Mouse (Mus musculus): ENCODE measurements at regions not wholly inside any gene's neighbourhood (a gene's known extent, or its start where the extent isn't known, plus 50 kb on each side); places are given as distances from the start of the nearest gene placed in this dataset.

- TF ChIP-seq POLR2A (IDR thresholded peaks at IDR 0.05; ENCODE audit: insufficient read length, low read depth) (no peak), MYOG (IDR thresholded peaks at IDR 0.05; ENCODE audit: control insufficient read depth in 1 of 3, insufficient read depth in 1 of 3, insufficient read length in 2 of 3, low read depth in 2 of 3) (no peak), USF1 (IDR thresholded peaks at IDR 0.05; ENCODE audit: low read depth) (no peak), MAX (IDR thresholded peaks at IDR 0.05; ENCODE audit: low read depth) (no peak), CEBPB (IDR thresholded peaks at IDR 0.05; ENCODE audit: insufficient read depth, poor library complexity, severe bottlenecking) (no peak), MYOD1 (IDR thresholded peaks at IDR 0.05; ENCODE audit: control insufficient read depth in 1 of 3, insufficient read length in 2 of 3, low read depth in 2 of 3) (no peak), TCF12 (IDR thresholded peaks at IDR 0.05; ENCODE audit: insufficient read depth, poor library complexity, severe bottlenecking) (no peak)
These were observed 245.9 kb upstream of the Lcorl start for GRCm38 (mm10) chr5:46103350-46103749.

Data from myocyte (in vitro differentiated cells).